Mouse (Mus musculus) A20 (cell line): ENCODE measurements around the gene Psg16.
"Not testable (repeated sequence)": the region's sequence is repeated elsewhere in the genome, so short reads cannot be mapped to it uniquely, and the experiment has no call there.

Source experiments
- DNase-seq: peaks from one replicate; pipeline ENCODE4 v3.0.0-alpha.2; 2011; ENCODE audit warnings: low read depth, low spot score

The Psg16 gene

DNA sequence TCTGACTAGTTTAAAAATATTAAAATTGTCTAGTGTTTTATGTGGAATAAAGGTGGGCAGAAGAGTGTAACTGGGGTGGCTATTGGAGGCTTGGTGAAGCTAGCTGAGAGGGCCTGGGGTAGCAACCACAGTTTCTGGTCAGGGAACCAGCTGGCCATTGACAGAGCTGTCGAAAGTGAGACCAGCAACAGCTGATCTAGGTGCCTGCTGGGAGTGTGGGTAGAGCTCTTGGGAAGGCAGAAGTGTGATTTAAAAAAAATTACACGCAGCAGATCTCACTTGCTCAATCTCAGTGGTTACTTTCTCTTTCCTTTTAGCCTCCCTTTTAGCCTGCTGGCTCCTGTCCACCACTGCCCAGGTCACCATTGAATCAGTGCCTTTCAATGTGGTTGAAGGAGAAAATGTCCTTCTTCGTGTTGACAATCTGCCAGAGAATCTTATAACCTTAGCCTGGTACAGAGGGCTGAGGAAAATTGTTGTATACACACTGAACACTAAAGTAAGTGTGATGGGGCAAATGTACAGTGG is 16.3 kb downstream of the Psg16 start:
- no peak for DNase-seq

DNA sequence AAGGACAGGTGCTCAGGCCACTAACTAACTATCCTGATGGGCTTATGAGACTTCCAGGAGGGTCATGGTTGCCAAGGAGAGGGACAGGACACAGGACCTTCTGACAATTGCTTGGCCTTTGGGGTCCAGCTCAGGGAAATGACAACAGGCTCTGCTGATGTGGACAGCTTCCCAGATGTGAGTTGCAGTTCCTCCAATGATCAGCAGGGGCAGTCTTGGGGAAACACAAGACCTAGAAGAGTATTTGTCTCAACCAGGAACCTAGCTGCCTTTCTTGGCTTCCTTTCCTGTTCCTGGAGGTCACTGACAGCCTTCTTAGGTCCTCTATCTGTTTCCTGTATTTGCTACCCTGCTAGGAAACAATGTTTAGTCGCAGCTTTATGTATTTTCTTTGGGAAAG is 17.4 kb downstream of the Psg16 start:
- DNase-seq, result peak; percentile 48

DNA sequence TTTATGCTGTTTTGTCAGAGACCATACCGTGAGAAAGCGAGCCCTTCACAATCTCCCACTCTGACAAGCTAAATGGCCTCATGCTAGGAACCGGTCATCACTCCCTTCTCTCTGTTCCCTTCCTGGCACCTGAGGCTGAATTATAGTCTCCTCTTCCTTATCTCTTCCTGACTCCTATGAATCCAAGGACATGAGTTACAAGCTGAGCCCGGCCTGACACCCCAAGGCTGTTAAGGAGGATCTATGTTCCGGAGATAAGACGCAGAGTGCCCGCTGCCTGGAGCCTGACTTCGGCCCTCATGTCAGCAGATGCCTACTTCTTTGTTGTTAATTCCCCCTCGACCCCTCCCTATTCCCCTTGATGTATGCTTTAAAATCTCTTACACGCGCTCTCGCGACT is 27.8 kb downstream of the Psg16 start:
- not testable (repeated sequence) for DNase-seq

DNA sequence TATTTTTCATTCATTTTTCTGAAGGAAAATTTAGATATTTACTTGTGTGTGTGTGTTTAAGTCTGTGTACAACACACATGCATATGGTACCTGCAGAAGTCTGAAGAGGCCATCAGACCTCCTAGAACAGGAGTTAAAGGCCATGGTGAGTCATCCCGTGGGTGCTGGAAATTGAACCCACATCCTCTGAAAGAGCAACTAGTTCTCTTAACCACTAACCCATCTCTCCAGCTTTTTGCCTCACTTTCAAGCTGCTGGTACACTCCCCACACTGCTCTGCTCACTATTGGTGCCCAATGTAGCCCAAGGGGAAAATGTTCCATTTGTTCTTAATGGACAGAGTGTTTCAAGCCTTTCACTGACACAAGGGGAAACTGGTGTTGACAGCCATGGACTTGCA is 61.5 kb downstream of the Psg16 start:
- DNase-seq, result no peak

DNA sequence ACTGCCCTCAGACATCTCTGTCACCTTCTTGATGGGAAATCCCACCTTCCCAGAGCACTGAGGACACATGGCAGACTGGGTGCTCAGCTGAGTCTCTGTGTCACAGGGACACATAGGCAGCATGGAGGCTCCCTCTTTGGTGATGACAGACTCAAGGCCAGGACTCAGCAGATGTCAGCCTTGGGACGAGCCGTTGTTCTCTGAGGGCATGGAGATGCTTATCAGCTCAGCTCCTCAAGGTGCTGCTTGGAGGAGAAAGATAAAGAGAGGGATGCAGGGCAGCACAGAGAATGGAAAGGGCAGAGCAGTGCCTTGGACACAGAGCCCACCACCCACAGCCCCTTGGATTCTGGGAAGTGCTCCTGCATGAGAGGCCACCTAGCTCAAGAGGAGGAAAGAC is 76.1 kb downstream of the Psg16 start, which contains the start of gene Ceacam3:
Ceacam3 (plus strand) TSS at position 352 of the 400 bp plus-strand sequence.
- DNase-seq, result no peak

DNA sequence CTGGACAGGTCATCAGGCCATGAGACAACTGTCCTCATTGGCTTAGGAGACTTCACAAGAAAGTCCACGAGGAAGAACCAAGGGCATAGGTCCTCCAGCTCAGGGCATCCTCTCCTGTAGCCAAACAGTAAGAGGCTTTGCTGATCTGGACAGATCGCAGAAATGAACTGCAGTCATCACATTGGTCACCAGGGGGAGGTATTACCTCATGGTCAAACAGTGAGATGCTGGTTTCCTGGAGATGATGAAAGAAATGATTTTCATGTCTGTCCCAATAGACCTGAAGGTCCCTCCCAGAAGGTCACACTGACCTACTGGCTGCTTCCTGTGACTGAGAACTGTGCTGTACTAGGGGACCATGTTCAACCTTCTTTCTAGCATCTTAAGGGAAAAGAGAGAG is 81.8 kb downstream of the Psg16 start:
- peak; percentile 40 for DNase-seq

DNA sequence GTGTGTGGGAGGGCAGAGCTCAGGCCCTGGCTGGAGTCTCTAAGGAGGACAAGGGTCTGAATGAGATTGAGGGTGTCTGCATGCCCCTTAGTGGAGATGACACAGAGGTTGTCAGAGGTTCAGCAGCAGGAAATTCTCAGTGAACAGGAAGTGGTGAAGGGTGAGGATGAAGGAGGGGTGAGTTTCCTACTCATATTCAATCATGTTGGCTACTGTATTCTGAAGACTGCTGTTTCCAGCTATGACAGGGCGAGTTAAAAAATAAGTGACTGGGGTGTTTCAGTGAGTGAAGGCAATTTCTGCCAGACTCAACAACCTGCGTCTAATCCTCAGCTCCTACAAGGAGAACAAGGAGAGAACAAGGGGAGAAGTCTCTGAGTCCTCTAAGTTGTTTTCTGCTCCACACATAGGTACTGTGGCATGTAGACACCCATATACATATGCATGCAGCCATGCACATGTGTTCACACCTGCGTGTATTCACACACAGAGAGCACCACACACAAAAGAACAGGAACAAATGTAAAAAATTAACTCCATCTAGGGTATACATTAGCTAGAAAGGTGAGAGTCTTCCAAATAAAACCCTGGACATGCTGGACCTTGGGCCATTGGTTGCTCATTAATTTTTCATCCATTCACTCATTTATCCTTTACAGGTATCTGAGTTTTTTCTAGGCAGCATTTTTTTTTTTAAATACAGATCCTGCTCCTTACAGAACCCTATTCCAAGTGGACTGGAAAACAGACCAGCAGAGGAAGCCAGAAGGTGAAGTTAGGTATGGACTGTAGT is 83.2 kb downstream of the Psg16 start:
- no peak for DNase-seq

DNA sequence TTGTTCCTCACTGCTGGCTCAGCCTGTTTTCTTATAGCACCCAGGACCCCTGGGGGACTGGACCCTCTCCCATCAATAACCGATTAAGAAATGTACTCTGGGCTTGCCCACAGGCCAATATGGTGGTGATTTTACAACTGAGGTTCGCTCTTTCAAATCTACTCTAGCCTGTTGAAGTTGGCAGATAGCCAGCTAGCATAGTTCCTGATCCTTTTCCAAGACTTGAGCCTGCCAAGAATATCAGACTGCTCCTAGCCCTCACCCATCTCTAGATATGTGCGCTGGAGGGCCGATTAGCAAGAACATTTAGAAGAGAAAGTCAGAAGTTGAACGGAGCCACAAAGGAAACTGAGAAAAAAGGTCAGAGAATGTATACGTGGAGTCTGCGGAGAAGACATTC is 85.2 kb downstream of the Psg16 start:
- DNase-seq, result no peak

DNA sequence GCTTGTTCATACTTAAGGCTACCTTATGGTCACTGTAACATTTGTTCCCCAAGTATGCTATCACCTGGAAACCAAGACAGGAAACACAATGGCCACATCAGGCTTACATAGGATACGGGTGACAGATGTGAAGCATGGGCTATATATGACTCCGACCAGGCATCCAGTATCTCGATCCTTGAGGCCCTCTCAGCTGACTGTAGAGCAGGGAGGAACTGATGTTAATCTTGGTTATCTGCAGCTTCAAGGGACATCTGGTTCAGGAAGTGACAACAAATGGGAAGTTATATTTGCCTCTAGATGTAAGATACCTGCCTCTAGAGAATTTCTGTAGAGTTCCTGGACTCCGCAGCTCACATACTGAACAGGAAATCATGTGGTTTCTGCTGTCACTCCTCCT is 98.0 kb downstream of the Psg16 start:
- DNase-seq, result no peak
